In the genomic region with DNA sequence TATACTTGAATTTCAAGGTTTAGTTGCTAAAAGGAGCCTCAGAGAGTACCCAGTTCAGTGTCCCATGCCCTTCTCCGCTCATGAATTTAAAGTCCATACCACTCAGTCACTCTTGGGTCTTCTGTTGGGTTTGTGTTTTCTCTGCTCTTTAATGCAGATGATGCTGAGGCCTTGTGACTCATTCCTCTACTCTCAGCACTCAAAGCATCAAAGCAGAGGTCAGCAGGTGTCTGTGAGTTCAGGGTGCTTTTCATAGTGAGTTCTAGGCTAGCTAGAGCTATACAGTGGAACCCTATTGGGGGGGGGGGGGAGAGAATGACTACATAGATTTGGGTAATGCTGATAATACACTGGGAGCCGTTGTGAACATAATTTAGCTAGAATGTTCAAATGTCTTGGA, we compare ENCODE assay signal across 19 mouse cellular contexts. TPM values are rescaled to one million over a fixed set of nuclear protein-coding genes. Genes with fewer than 3 reads are reported as not detected.
DNase-seq lines count a peak whose midpoint lies in the region; ATAC-seq and TF ChIP-seq lines count a peak whose summit lies in the region.
"Had no signal": no experiment of that assay in that cellular context is flagged by ENCODE, and none has a peak within 500 bp of the region (broad histone marks: within the 10 kb centered on the region; RNA-seq: fewer than 3 reads in every experiment).

No protein-coding gene starts in this region.

- no peak for TF ChIP-seq POLR2A in CH12.LX (IDR thresholded peaks at IDR 0.05; ENCODE audit: low read depth, low read length)

- no peaks in the 10 kb centered on the region for H3K27me3 ChIP-seq in midbrain, embryonic 11.5 days (ENCODE audit: control insufficient read depth, insufficient read depth, low read length)
- H3K27me3 ChIP-seq in midbrain, postnatal 0 days (ENCODE audit: insufficient read depth, low read length): no peaks in the 10 kb centered on the region
- H3K27me3 ChIP-seq in CH12.LX (replicated peaks): no peaks in the 10 kb centered on the region
- H3K27me3 ChIP-seq: Patski had no signal

- WGBS in midbrain, embryonic 11.5 days: 98% methylated on average over 2 of the region's 2 CpGs
- WGBS in midbrain, postnatal 0 days: 91% methylated on average over 2 of the region's 2 CpGs

- H3K9me3 ChIP-seq in midbrain, embryonic 11.5 days (ENCODE audit: control insufficient read depth, low read length): no peaks in the 10 kb centered on the region
- H3K9me3 ChIP-seq in midbrain, postnatal 0 days (ENCODE audit: low read length): no peaks in the 10 kb centered on the region
- no peaks in the 10 kb centered on the region for H3K9me3 ChIP-seq in CH12.LX (replicated peaks; ENCODE audit: low read length)
- H3K9me3 ChIP-seq: G1E had no signal

- H3K36me3 ChIP-seq in midbrain, embryonic 11.5 days (ENCODE audit: control insufficient read depth, insufficient read depth, low read length): peaks cover 22% of the 10 kb centered on the region
- peaks cover 31% of the 10 kb centered on the region for H3K36me3 ChIP-seq in midbrain, postnatal 0 days (ENCODE audit: insufficient read depth, low read length)
- peaks cover 34 to 65% of the 10 kb centered on the region in 2 experiments for H3K36me3 ChIP-seq in CH12.LX (replicated peaks in 1 of 2; ENCODE audit: control insufficient read depth in 1 of 2, insufficient read depth in 1 of 2, low read length in 1 of 2)

- DNase-seq in midbrain, embryonic 11.5 days (ENCODE audit: low spot score, missing footprints): peak; percentile 49
- no peak for DNase-seq in midbrain, postnatal 0 days (ENCODE audit: low spot score)
- DNase-seq in CH12.LX (ENCODE audit: extremely low read depth): no peak
- no peak for DNase-seq in kidney, adult 9 months
- DNase-seq: adrenal gland, adult 2 months; adrenal gland, adult 8-10 months; adrenal gland, postnatal 10 days; adrenal gland, postnatal 14 days; adrenal gland, postnatal 25 days; adrenal gland, postnatal 36 days; B cell, adult 2 months; cerebellum, adult 11 months; cerebellum, adult 11-12 months; cerebellum, adult 18-20 months; cerebellum, adult 2 months had no signal

- H3K27ac ChIP-seq in midbrain, embryonic 11.5 days (ENCODE audit: low read depth, low read length): no peak overlapping the region
- H3K27ac ChIP-seq in midbrain, postnatal 0 days (ENCODE audit: low read depth, low read length): no peak overlapping the region
- no peak overlapping the region for H3K27ac ChIP-seq in CH12.LX (ENCODE audit: insufficient read depth, low read depth)

- no peak for TF ChIP-seq CTCF in midbrain, postnatal 0 days (IDR thresholded peaks at IDR 0.05)
- TF ChIP-seq CTCF in CH12.LX (conservative IDR thresholded peaks at IDR 0.05 in 1 of 2, IDR thresholded peaks at IDR 0.05 in 1 of 2; ENCODE audit: low read depth in 2 of 2, low read length in 2 of 2): no peak

- no peak for TF ChIP-seq RAD21 in CH12.LX (IDR thresholded peaks at IDR 0.05; ENCODE audit: low read depth, low read length)

- no peak overlapping the region for H3K4me2 ChIP-seq in midbrain, embryonic 11.5 days
- H3K4me2 ChIP-seq in midbrain, postnatal 0 days (ENCODE audit: low read depth, low read length, poor library complexity, severe bottlenecking): no peak overlapping the region
- no peak overlapping the region for H3K4me2 ChIP-seq in CH12.LX (ENCODE audit: insufficient read depth, low read depth, poor library complexity, severe bottlenecking)

- TF ChIP-seq EP300 in CH12.LX (IDR thresholded peaks at IDR 0.05; ENCODE audit: low read length): peak; percentile 66

- no peak overlapping the region for H3K9ac ChIP-seq in midbrain, embryonic 11.5 days (ENCODE audit: low read length)
- H3K9ac ChIP-seq in midbrain, postnatal 0 days (replicated peaks; ENCODE audit: low read length, poor library complexity, severe bottlenecking): no peak overlapping the region
- no peak overlapping the region for H3K9ac ChIP-seq in CH12.LX (ENCODE audit: insufficient read depth, low read depth)

- in situ Hi-C loops in CH12.LX (cut with MboI; ENCODE audit: low pct_ligation_motif_present, low pct_unique_long_range_greater_than_20kb, low sequenced_read_pairs): no loop called here

- H3K4me3 ChIP-seq in midbrain, embryonic 11.5 days (ENCODE audit: low read depth, low read length): no peak overlapping the region
- no peak overlapping the region for H3K4me3 ChIP-seq in midbrain, postnatal 0 days (ENCODE audit: low read depth, low read length)
- H3K4me3 ChIP-seq in CH12.LX (replicated peaks in 1 of 3; ENCODE audit: low read depth in 2 of 3, low read length in 2 of 3, poor library complexity in 1 of 3): no peak overlapping the region

- no peak for ATAC-seq in midbrain, embryonic 11.5 days (ENCODE audit: low FRiP score)
- no peak for ATAC-seq in midbrain, postnatal 0 days (ENCODE audit: low FRiP score)
- ATAC-seq: activated CD4-positive, CD25-positive, alpha-beta regulatory T cell, adult 4 months; CD4-positive, CD25-positive, alpha-beta regulatory T cell, adult 4 months; Patski had no signal

- H3K79me2 ChIP-seq in CH12.LX (replicated peaks; ENCODE audit: control insufficient read depth, extremely low read depth, insufficient read depth, poor library complexity, severe bottlenecking): peaks cover 25% of the 10 kb centered on the region

- no peaks in the 10 kb centered on the region for H3K4me1 ChIP-seq in midbrain, embryonic 11.5 days (ENCODE audit: control insufficient read depth, insufficient read depth, low read length)
- no peaks in the 10 kb centered on the region for H3K4me1 ChIP-seq in midbrain, postnatal 0 days (ENCODE audit: insufficient read depth, low read length)
- peaks cover 7 to 38% of the 10 kb centered on the region in 2 experiments for H3K4me1 ChIP-seq in CH12.LX (ENCODE audit: control insufficient read depth in 1 of 2, insufficient read depth in 2 of 2)

- dilution Hi-C loops in CH12.LX (cut with MboI; ENCODE audit: extremely low pct_ligation_motif_present, extremely low pct_unique_long_range_greater_than_20kb, low sequenced_read_pairs): no loop called here

TF ChIP-seq in CH12.LX, 34 proteins besides CTCF, POLR2A, EP300 and RAD21:
- TF ChIP-seq ETS1 (conservative IDR thresholded peaks at IDR 0.05; ENCODE audit: low read depth, low read length): 0 out of 2 replicates have a peak, but pooled peaks have one; percentile 16
- TF ChIP-seq JUND (conservative IDR thresholded peaks at IDR 0.05; ENCODE audit: low read depth, low read length): peak; percentile 72
- TF ChIP-seq MYC (IDR thresholded peaks at IDR 0.05; ENCODE audit: low read depth, low read length): no peak
- peak; percentile 78; the same call in 1 of the 2 replicates for TF ChIP-seq IRF4 (IDR thresholded peaks at IDR 0.05; ENCODE audit: low read depth, low read length)

RNA-seq across cellular contexts. Expression of gene Dync1h1, which starts 9.5 kb away (rescaled TPM):
- 74.9 and 83.1 TPM in 2 replicates for polyA plus RNA-seq in midbrain, embryonic 11.5 days (2014; fragmentation: Nextera tagmentation; extraction: Ambion mirVana)
- 271 and 313 TPM in 2 replicates for total RNA-seq in midbrain, postnatal 0 days (2014; rRNA removed)
- polyA plus RNA-seq in midbrain, postnatal 0 days (2015; fragmentation: Nextera tagmentation; extraction: Ambion mirVana): 52.1 and 60.3 TPM in 2 replicates
- total RNA-seq in CH12.LX (2012; rRNA removed) (96.1 and 114 TPM in 2 replicates), CH12.LX (2014; rRNA removed) (24.9 and 25.7 TPM in 2 replicates)
- polyA plus RNA-seq in CH12.LX (2012; ENCODE audit: insufficient read length, low read depth): 71.7 and 80.1 TPM in 2 replicates
